Mouse (Mus musculus): ENCODE results near the gene Brd3os. TPM values are rescaled to one million over a fixed set of nuclear protein-coding genes. Genes with fewer than 3 reads are reported as not detected.

The Brd3os gene
- polyA plus RNA-seq, 1 experiment from 2014 or later, result 11.2 TPM

DNA sequence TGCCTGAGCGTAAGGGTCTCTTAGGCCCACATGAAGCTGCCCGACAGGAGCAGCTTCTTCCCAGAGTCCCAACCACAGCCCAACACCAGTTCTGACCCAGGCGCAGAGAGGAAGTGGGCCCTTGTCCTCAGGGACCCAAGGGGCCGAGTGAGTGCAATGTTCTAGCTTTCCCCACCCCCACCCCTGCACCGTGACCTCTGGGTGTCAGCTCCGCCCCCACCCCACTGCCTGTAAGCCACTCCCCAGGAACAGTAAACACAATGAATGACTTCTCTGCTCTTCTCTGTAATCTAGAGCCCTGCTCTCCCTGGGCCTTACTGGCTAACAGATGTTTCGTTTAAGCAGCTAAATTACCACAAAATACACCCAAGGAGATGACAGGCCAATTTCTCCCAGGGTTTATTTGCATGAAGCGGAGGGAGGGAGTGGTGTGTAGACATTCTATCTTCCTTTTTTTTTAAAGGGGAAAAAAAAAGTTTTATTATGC lies 30.4 kb upstream of the Brd3os start:
- H3K27ac ChIP-seq, result peak overlapping the region; percentile 83
- no peak overlapping the region for H3K4me3 ChIP-seq (replicated peaks)
- H3K9ac ChIP-seq, result no peak overlapping the region
- H3K4me2 ChIP-seq, result peak overlapping the region; percentile 34
- H3K27me3 ChIP-seq, result no peaks in the 10 kb centered on the region
- H3K4me1 ChIP-seq, result peaks cover 76% of the 10 kb centered on the region
- no peaks in the 10 kb centered on the region for H3K36me3 ChIP-seq
- H3K9me3 ChIP-seq (replicated peaks), result no peaks in the 10 kb centered on the region
- WGBS, result 16% methylated on average over 8 of the region's 8 CpGs
- ATAC-seq (replicated peaks; ENCODE audit: low FRiP score), result peak; percentile 82

GRCm38 (mm10) chr2:27412245-27412800 lies 29.8 kb upstream of the Brd3os start:
- Histone ChIP-seq H3K9ac (no peak overlapping the region), H3K27me3 (no peaks in the 10 kb centered on the region), H3K27ac (peak overlapping the region; percentile 83), H3K4me1 (peaks cover 74% of the 10 kb centered on the region), H3K9me3 (replicated peaks) (no peaks in the 10 kb centered on the region), H3K36me3 (no peaks in the 10 kb centered on the region), H3K4me3 (replicated peaks) (no peak overlapping the region), H3K4me2 (peak overlapping the region; percentile 34)
- ATAC-seq (replicated peaks; ENCODE audit: low FRiP score), result no peak
- WGBS, result 12% methylated on average over 7 of the region's 7 CpGs

DNA sequence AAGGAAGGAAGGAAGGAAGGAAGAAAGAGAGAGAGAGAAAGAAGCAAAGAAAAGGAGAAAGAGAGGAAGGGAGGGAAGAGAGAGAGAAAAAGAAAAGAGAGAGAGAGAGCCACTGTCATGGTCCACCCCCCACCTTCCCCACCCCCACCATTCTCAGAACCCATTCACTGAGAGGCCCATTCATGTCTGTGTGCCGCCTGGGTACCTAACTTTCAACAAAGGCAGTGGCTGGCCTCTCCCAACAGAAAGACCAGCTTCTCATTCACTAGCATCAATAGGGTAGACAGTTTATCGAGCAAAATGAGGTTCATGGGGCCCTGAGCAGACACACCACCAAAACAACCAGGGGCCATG lies 28.6 kb upstream of the Brd3os start:
- H3K36me3 ChIP-seq, result no peaks in the 10 kb centered on the region
- no peak for ATAC-seq (replicated peaks; ENCODE audit: low FRiP score)
- no peaks in the 10 kb centered on the region for H3K9me3 ChIP-seq (replicated peaks)
- no peak overlapping the region for H3K4me2 ChIP-seq
- H3K4me3 ChIP-seq (replicated peaks), result no peak overlapping the region
- WGBS, result 59% methylated on average over 2 of the region's 2 CpGs
- H3K9ac ChIP-seq, result no peak overlapping the region
- no peak overlapping the region for H3K27ac ChIP-seq
- no peaks in the 10 kb centered on the region for H3K27me3 ChIP-seq
- H3K4me1 ChIP-seq, result peaks cover 76% of the 10 kb centered on the region

DNA sequence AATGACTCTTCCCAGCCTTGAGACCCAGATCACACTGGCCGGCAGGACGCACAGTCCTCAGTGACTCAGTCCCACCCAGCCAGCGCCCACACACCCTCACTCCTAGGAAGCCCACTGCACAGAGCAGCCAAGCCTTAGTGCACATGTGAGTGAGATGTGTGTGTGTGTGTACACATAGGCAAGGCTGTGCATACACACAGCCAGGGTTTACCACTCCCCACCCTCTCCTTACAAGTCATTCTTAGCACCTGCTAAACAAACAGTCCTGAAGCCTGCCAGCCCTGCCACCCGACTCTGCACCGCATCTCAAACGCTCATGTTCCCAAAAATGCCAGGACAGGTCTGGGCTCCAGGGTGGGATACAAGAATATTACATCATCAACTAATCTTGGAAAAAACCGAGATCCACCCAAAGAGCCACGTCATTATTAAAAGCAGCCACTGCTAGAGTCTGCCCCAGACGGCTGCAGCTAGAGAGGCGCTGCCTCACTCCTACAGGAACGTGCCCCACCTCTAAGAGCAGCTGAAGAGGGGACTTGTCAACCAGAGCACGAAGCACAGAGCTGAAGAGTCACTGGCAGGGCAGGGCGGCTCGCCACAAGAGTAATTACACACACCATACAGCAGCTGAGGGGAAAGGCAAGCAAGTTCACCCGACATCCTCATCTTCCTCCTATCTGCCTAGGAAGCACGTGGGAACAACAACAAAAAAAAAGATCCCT lies 28.0 kb upstream of the Brd3os start:
- Histone ChIP-seq H3K9me3 (replicated peaks) (no peaks in the 10 kb centered on the region), H3K27ac (peak overlapping the region; percentile 7; the same call in 1 of the 2 replicates), H3K4me2 (no peak overlapping the region), H3K9ac (no peak overlapping the region), H3K4me1 (peaks cover 81% of the 10 kb centered on the region), H3K4me3 (replicated peaks) (no peak overlapping the region), H3K27me3 (no peaks in the 10 kb centered on the region), H3K36me3 (no peaks in the 10 kb centered on the region)
- 31% methylated on average over 16 of the region's 16 CpGs for WGBS
- no peak for ATAC-seq (replicated peaks; ENCODE audit: low FRiP score)

DNA sequence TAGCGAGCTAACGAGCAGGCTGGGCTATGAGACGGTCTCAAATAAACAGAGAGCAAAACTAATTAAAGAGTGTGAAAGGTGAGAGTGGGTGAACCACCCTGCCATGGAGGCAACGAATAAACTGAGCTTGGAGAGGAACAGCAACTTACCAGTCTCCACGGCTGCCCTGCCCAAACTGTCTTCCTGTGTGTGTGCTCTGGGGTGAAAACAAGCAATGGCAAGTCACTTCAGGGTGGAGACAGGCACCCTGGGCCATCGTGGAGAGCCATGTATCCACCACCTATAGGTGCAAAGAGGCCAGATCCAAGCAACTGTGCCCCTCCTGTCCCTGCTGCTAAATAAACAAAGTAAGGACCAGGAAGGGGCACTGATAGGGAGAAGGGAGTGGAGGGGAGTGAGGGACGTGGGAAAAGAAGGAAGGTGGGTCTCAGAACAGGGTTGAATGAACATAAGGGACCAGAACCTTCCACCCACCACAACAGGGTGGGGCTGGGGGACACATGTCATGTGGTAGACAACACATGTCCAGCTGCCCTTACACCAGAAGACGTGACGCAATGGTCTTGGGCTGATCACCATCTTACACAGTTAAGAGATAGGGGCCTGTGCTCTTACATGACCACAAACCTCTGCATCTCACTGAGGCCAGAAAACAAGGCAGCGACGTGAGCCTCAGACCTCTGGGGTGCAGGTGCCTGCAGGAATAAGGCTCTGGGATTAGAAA lies 26.9 kb upstream of the Brd3os start:
- WGBS, result 65% methylated on average over 11 of the region's 11 CpGs
- H3K27ac ChIP-seq, result peak overlapping the region; percentile 7; the same call in 1 of the 2 replicates
- H3K4me3 ChIP-seq (replicated peaks), result no peak overlapping the region
- ATAC-seq (replicated peaks; ENCODE audit: low FRiP score), result no peak
- H3K9me3 ChIP-seq (replicated peaks), result no peaks in the 10 kb centered on the region
- no peaks in the 10 kb centered on the region for H3K36me3 ChIP-seq
- H3K4me2 ChIP-seq, result no peak overlapping the region
- H3K4me1 ChIP-seq, result peaks cover 92% of the 10 kb centered on the region
- H3K27me3 ChIP-seq, result no peaks in the 10 kb centered on the region
- no peak overlapping the region for H3K9ac ChIP-seq

- 17% methylated on average over 3 of the region's 3 CpGs for WGBS
- Histone ChIP-seq H3K4me2 (no peak overlapping the region), H3K9me3 (replicated peaks) (no peaks in the 10 kb centered on the region), H3K27ac (peak overlapping the region; percentile 23; the same call in 1 of the 2 replicates), H3K4me3 (replicated peaks) (no peak overlapping the region), H3K27me3 (no peaks in the 10 kb centered on the region), H3K4me1 (peaks cover 87% of the 10 kb centered on the region), H3K9ac (no peak overlapping the region), H3K36me3 (no peaks in the 10 kb centered on the region)
- no peak for ATAC-seq (replicated peaks; ENCODE audit: low FRiP score)
These were observed 25.7 kb upstream of the Brd3os start for GRCm38 (mm10) chr2:27416425-27416824.

- H3K4me3 ChIP-seq (replicated peaks), result no peak overlapping the region
- no peak overlapping the region for H3K9ac ChIP-seq
- no peak overlapping the region for H3K4me2 ChIP-seq
- peaks cover 80% of the 10 kb centered on the region for H3K4me1 ChIP-seq
- no peak for ATAC-seq (replicated peaks; ENCODE audit: low FRiP score)
- 53% methylated on average over 5 of the region's 5 CpGs for WGBS
- peak overlapping the region; percentile 79 for H3K27ac ChIP-seq
- no peaks in the 10 kb centered on the region for H3K27me3 ChIP-seq
- no peaks in the 10 kb centered on the region for H3K9me3 ChIP-seq (replicated peaks)
- H3K36me3 ChIP-seq, result no peaks in the 10 kb centered on the region
These were observed 24.4 kb upstream of the Brd3os start for GRCm38 (mm10) chr2:27417648-27418153.

GRCm38 (mm10) chr2:27418577-27419070 lies 23.5 kb upstream of the Brd3os start:
- no peak for ATAC-seq (replicated peaks; ENCODE audit: low FRiP score)
- Histone ChIP-seq H3K4me1 (peaks cover 83% of the 10 kb centered on the region), H3K4me2 (0 out of 2 replicates have a peak overlapping the region, but pooled peaks have one; percentile 3), H3K27ac (peak overlapping the region; percentile 79), H3K9me3 (replicated peaks) (no peaks in the 10 kb centered on the region), H3K27me3 (no peaks in the 10 kb centered on the region), H3K9ac (no peak overlapping the region), H3K36me3 (no peaks in the 10 kb centered on the region), H3K4me3 (replicated peaks) (no peak overlapping the region)
- WGBS, result 19% methylated on average over 6 of the region's 6 CpGs

DNA sequence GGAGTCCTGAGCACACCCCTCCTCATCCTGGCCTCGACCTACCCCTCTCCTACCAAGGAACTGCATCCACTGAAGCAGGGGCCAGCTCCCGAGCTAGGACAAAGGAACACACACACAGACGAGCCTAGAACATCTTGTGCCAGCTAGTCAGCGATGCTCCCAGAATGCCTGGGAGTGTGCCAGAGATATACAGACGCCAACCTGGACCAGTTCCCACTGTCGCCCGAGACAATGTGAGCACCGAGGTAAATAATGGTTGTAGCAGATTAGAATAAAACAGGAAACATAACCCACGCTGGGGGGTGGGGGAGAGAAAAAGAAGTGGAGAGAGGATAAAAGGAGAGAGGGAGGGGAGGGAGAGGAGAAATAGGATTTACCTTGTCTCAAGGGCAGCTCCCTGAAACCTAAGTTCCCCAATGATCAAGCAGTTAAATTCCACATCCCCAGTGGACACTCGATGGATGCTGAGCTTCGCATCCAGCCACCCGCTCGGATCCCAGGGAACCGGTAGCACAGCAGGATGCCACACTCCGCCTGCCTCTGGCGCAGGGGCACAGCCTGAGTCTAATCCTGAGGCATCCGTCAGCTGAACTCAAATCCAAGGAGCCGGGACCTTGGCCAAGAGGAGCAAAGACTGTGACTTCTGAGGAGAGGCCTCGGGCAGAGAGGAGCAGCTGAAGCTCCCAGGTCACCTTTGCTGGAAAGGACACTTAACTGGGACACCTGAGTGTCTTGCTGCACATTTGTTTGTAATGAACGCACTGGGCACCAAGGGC lies 20.6 kb upstream of the Brd3os start:
- Histone ChIP-seq H3K27ac (no peak overlapping the region), H3K4me3 (replicated peaks) (no peak overlapping the region), H3K4me1 (peaks cover 79% of the 10 kb centered on the region), H3K27me3 (no peaks in the 10 kb centered on the region), H3K36me3 (no peaks in the 10 kb centered on the region), H3K9me3 (replicated peaks) (no peaks in the 10 kb centered on the region), H3K9ac (no peak overlapping the region), H3K4me2 (no peak overlapping the region)
- WGBS, result 79% methylated on average over 20 of the region's 20 CpGs
- ATAC-seq (replicated peaks; ENCODE audit: low FRiP score), result no peak

- peaks cover 69% of the 10 kb centered on the region for H3K4me1 ChIP-seq
- no peak for ATAC-seq (replicated peaks; ENCODE audit: low FRiP score)
These were observed 18.5 kb upstream of the Brd3os start for GRCm38 (mm10) chr2:27423596-27423995.

DNA sequence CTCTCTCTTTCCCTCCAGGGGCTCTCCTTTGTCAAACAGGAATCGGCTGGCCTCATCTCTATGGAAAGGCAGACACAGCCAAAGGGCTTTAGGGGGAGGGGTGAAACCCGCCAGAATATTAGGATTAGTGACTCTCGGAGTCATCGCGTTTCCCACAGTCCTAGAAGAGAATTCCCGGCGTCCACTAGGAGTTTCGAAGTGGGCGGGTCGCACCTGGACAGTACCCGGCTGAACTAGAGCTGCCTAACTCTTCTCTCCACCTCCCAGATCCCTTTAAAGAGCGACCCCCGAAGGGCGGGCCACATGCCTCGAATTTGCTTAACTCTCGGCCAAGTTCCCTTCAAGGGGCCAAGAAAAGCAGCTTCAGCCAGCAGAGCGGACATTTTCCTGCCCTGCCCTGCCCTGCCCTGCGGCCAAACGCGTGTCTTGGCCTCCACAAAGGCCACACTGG lies 16.9 kb upstream of the Brd3os start:
- peak overlapping the region; percentile 87 for H3K27ac ChIP-seq
- peak overlapping the region; percentile 78 for H3K4me3 ChIP-seq (replicated peaks)
- peak overlapping the region; percentile 99 for H3K4me2 ChIP-seq
- ATAC-seq (replicated peaks; ENCODE audit: low FRiP score), result no peak
- no peaks in the 10 kb centered on the region for H3K27me3 ChIP-seq
- peak overlapping the region; percentile 71 for H3K9ac ChIP-seq
- peaks cover 54% of the 10 kb centered on the region for H3K4me1 ChIP-seq
- WGBS, result under 1% methylated on average over 20 of the region's 20 CpGs
- H3K36me3 ChIP-seq, result no peaks in the 10 kb centered on the region
- H3K9me3 ChIP-seq (replicated peaks), result no peaks in the 10 kb centered on the region

More at GRCm38 (mm10) chr2:27423596-27423995, 18.5 kb upstream of the Brd3os start:
- Histone ChIP-seq H3K4me2 (peak overlapping the region; percentile 99), H3K9me3 (replicated peaks) (no peaks in the 10 kb centered on the region), H3K27me3 (no peaks in the 10 kb centered on the region), H3K4me3 (replicated peaks) (0 out of 2 replicates have a peak overlapping the region, but pooled peaks have one; percentile 78), H3K9ac (no peak overlapping the region), H3K27ac (peak overlapping the region; percentile 5; the same call in 1 of the 2 replicates), H3K36me3 (no peaks in the 10 kb centered on the region)
- WGBS, result 58% methylated on average over 7 of the region's 7 CpGs
